Mouse (Mus musculus): ENCODE data around the gene Scn3b.

DNA sequence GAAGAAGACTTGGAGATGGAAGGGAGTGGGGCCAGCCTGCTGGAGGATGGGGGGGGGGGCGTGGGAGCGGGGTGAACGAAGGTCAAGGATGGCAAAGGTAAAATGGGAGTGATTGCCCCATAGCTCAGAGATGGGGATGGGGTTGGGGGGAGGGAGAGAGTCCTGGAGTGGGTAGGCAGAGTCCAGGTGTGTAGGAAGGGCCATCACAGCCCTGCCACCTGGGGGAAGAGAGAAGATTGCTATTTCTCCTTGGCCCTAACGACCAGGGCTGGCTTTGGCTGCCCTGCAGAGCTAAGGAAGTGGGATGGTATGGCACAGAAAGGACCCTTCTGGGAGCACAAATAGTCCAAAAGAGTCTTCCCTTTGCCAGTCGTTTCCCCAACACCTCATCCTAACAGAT is 25.2 kb downstream of the Scn3b start:
- TF ChIP-seq POLR2A (IDR thresholded peaks at IDR 0.05; ENCODE audit: insufficient read depth, low read length) (no peak), CTCF (IDR thresholded peaks at IDR 0.05; ENCODE audit: low read depth, low read length) (no peak)
